Mouse (Mus musculus) cortical plate, adult 2 months (tissue): ENCODE data around the gene Slc52a3.

ENCODE experiments used
- CTCF ChIP-seq: fragments of 200-500 bp; IDR thresholded peaks from 2 replicates; pipeline ENCODE4 v1.5.1; 2011; ENCODE audit warnings: mild to moderate bottlenecking, control low read depth, low read length; ENCODE audit not compliant: insufficient read depth; ENCODE audit errors: extremely low read depth
- POLR2A ChIP-seq: fragments of 200-500 bp; IDR thresholded peaks from 2 replicates; pipeline ENCODE4 v1.6.1; 2011; ENCODE audit warnings: mild to moderate bottlenecking, low read length, control low read depth; ENCODE audit not compliant: insufficient read depth; ENCODE audit errors: extremely low read depth

DNA sequence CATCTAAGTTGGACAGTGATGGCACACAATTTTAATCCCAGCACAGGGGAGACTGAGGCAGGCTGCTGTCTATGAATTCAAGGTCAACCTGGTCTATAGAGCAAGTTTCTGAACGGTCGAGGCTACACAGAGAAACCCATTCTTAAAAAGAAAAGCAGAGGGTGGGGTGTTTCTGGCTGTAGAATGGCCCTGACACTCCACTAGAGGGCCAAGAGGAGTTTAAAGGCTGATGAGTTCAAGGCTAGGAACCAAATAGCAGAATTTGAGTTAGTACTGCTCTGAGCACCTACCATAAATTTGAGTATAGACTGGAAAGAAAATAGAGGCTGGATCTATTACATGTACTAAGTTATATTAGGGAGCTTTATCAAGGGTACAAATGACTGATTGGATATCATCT lies 7.3 kb upstream of the Slc52a3 start:
- TF ChIP-seq POLR2A (no peak), CTCF (no peak)
